Mouse (Mus musculus): ENCODE results near the gene Spg20.

- TF ChIP-seq MYOG (IDR thresholded peaks at IDR 0.05; ENCODE audit: control insufficient read depth in 1 of 3, insufficient read depth in 1 of 3, insufficient read length in 2 of 3, low read depth in 2 of 3): peak in 2 of 3 experiments; percentile 60 to 63
- no peak for TF ChIP-seq POLR2A (IDR thresholded peaks at IDR 0.05; ENCODE audit: insufficient read length, low read depth)
- TF ChIP-seq CEBPB (IDR thresholded peaks at IDR 0.05; ENCODE audit: insufficient read depth, poor library complexity, severe bottlenecking): no peak
- no peak for TF ChIP-seq USF1 (IDR thresholded peaks at IDR 0.05; ENCODE audit: low read depth)
- TF ChIP-seq E2F4 (IDR thresholded peaks at IDR 0.05; ENCODE audit: insufficient read depth): no peak
- TF ChIP-seq MYOD1 (IDR thresholded peaks at IDR 0.05; ENCODE audit: control insufficient read depth in 1 of 3, insufficient read length in 2 of 3, low read depth in 2 of 3): peak in 2 of 3 experiments; percentile 41 to 51
- no peak for TF ChIP-seq TCF3 (IDR thresholded peaks at IDR 0.05; ENCODE audit: insufficient read length, low read depth)
- no peak for TF ChIP-seq POLR2AphosphoS2 (IDR thresholded peaks at IDR 0.05; ENCODE audit: insufficient read length, low read depth)
- TF ChIP-seq REST (IDR thresholded peaks at IDR 0.05; ENCODE audit: insufficient read depth, insufficient read length): no peak
- peak; percentile 78 for TF ChIP-seq TCF12 (IDR thresholded peaks at IDR 0.05; ENCODE audit: insufficient read depth, poor library complexity, severe bottlenecking)
- no peak for TF ChIP-seq MAX (IDR thresholded peaks at IDR 0.05; ENCODE audit: low read depth)
Observed at GRCm38 (mm10) chr3:55097186-55097585, 14.7 kb upstream of the Spg20 start.

Measured in myocyte (in vitro differentiated cells).